In genomic region chr7:134335951-134336350, GRCm38 (mm10) we compare ENCODE assay signal across 22 mouse cellular contexts. TPM values are rescaled to one million over a fixed set of nuclear protein-coding genes. Genes with fewer than 3 reads are reported as not detected.
"Had no signal": no experiment of that assay in that cellular context is flagged by ENCODE, and none has a peak within 500 bp of the region (broad histone marks: within the 10 kb centered on the region; RNA-seq: fewer than 3 reads in every experiment).

No protein-coding gene starts in this region.

- H3K4me3 ChIP-seq: layer of hippocampus, adult 2 months; limb, embryonic 15.5 days; megakaryocyte, embryonic 14.5 days; midbrain, embryonic 12.5 days; midbrain, embryonic 15.5 days; myocyte; neural tube, embryonic 13.5 days; stomach, embryonic 15.5 days had no signal

- H3K27me3 ChIP-seq: limb, embryonic 15.5 days; megakaryocyte, embryonic 14.5 days; midbrain, embryonic 12.5 days; midbrain, embryonic 15.5 days; neural tube, embryonic 13.5 days; stomach, embryonic 15.5 days had no signal

- H3K9me3 ChIP-seq: limb, embryonic 15.5 days; megakaryocyte, embryonic 14.5 days; midbrain, embryonic 12.5 days; midbrain, embryonic 15.5 days; neural tube, embryonic 13.5 days; stomach, embryonic 15.5 days had no signal

- H3K9ac ChIP-seq: limb, embryonic 15.5 days; liver, embryonic 14.5 days; liver, postnatal 0 days; midbrain, embryonic 12.5 days; midbrain, embryonic 15.5 days; neural tube, embryonic 13.5 days; stomach, embryonic 15.5 days had no signal

- H3K4me1 ChIP-seq: limb, embryonic 15.5 days; megakaryocyte, embryonic 14.5 days; midbrain, embryonic 12.5 days; midbrain, embryonic 15.5 days; neural tube, embryonic 13.5 days; stomach, embryonic 15.5 days had no signal

- DNase-seq: kidney, adult 2 months; kidney, postnatal 25 days; layer of hippocampus, adult 9-11 months; liver, postnatal 0 days; retina, postnatal 1 day; right cerebral cortex, postnatal 25 days; spleen, adult 18-20 months; thymus, postnatal 25 days had no signal

- ATAC-seq: intestine, postnatal 0 days; liver, postnatal 0 days; midbrain, embryonic 15.5 days had no signal

- H3K27ac ChIP-seq: kidney, postnatal 0 days; layer of hippocampus, adult 2 months; limb, embryonic 15.5 days; liver, embryonic 14.5 days; midbrain, embryonic 12.5 days; midbrain, embryonic 15.5 days; neural tube, embryonic 13.5 days; stomach, embryonic 15.5 days had no signal

- H3K4me2 ChIP-seq: limb, embryonic 15.5 days; liver, embryonic 11.5 days; midbrain, embryonic 12.5 days; midbrain, embryonic 15.5 days; neural tube, embryonic 13.5 days; stomach, embryonic 15.5 days had no signal

- H3K36me3 ChIP-seq: limb, embryonic 15.5 days; midbrain, embryonic 12.5 days; midbrain, embryonic 15.5 days; neural tube, embryonic 13.5 days; stomach, embryonic 15.5 days had no signal

RNA-seq across cellular contexts. Expression of gene D7Ertd443e, which starts 49.5 kb away (rescaled TPM):
- polyA plus RNA-seq: intestine, embryonic 14.5 days; intestine, postnatal 0 days; large intestine, adult 2 months; liver, embryonic 11.5 days; liver, postnatal 0 days; midbrain, embryonic 12.5 days had no signal
